Mouse (Mus musculus) hindbrain, embryonic 13.5 days (tissue): Measurements from ENCODE around the gene Cfap69. TPM values are rescaled to one million over a fixed set of nuclear protein-coding genes. Genes with fewer than 3 reads are reported as not detected.
"Not testable (repeated sequence)": the region's sequence is repeated elsewhere in the genome, so short reads cannot be mapped to it uniquely, and the experiment has no call there.

Experiments used
- ATAC-seq: fragments of 200-750 bp; cut with Nextera tagmentation; 2 replicates; pipeline ENCODE4 v1.8.0; 2017; ENCODE audit warnings: moderate TSS enrichment; ENCODE audit not compliant: low FRiP score
- H3K27ac ChIP-seq: fragments of 300-500 bp; sonication (generic); 2 replicates; pipeline ENCODE4 v1.5.1; 2015; ENCODE audit warnings: inconsistent platforms, mild to moderate bottlenecking, moderate library complexity
- H3K27me3 ChIP-seq: fragments of 300-500 bp; sonication (generic); 2 replicates; pipeline ENCODE4 v1.6.1; 2015; ENCODE audit warnings: mild to moderate bottlenecking, inconsistent platforms
- H3K36me3 ChIP-seq: fragments of 300-500 bp; sonication (generic); 2 replicates; pipeline ENCODE4 v1.6.1; 2015; ENCODE audit warnings: mild to moderate bottlenecking, inconsistent platforms
- H3K4me1 ChIP-seq: fragments of 300-500 bp; sonication (generic); replicated peaks from 2 replicates; pipeline ENCODE4 v1.6.1; 2015; ENCODE audit warnings: inconsistent platforms
- H3K4me2 ChIP-seq: fragments of 300-500 bp; sonication (generic); 2 replicates; pipeline ENCODE4 v1.6.1; 2015; ENCODE audit warnings: inconsistent platforms, mild to moderate bottlenecking, moderate library complexity
- H3K4me3 ChIP-seq: fragments of 300-500 bp; sonication (generic); 2 replicates; pipeline ENCODE4 v1.5.1; 2015; ENCODE audit warnings: mild to moderate bottlenecking, inconsistent platforms
- H3K9ac ChIP-seq: fragments of 300-500 bp; sonication (generic); 2 replicates; pipeline ENCODE4 v1.6.1; 2015; ENCODE audit warnings: mild to moderate bottlenecking, inconsistent platforms
- H3K9me3 ChIP-seq: fragments of 300-500 bp; sonication (generic); 2 replicates; pipeline ENCODE4 v1.6.1; 2016; ENCODE audit warnings: inconsistent platforms
- WGBS: fragments of 180-500 bp; shearing (Covaris S2); methylation state at CpG from one replicate; pipeline ENCODE4 v1.1.7; 2015; 5-methylcytosine and 5-hydroxymethylcytosine counted together
- polyA plus RNA-seq: library from polyadenylated mRNA; unstranded; fragments of >200 nt; fragmentation: Nextera tagmentation; extraction: Ambion mirVana; gene quantifications from 2 replicates; pipeline ENCODE4 v1.2.1, GENCODE M21; 2015

Cfap69 gene
- polyA plus RNA-seq, 1 experiment from 2014 or later, result 10.8 TPM

DNA sequence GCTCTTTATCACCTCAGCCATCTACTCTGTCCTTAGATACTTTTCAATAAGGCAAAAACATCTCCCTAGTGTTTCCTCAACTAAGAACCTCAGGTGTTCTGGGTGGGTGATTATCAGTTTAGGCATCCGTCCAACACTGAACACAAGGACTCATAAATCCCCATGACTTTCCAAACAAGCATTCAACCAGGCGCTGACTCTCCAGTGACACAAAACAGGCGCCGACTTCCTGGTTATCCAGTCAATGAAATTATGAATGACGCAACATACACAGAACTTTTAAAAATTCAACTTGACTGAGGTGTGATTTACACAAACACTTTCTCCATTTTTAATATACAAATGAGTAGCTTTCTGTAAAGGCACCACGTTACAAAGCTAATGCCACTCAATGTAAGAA, 24.2 kb upstream of the Cfap69 start:
- Histone ChIP-seq H3K4me3 (no peak overlapping the region), H3K27me3 (no peaks in the 10 kb centered on the region), H3K9me3 (no peaks in the 10 kb centered on the region), H3K4me2 (no peak overlapping the region), H3K27ac (no peak overlapping the region), H3K9ac (no peak overlapping the region), H3K4me1 (0 out of 2 replicates have a peak, but pooled peaks cover under 1% of the 10 kb centered on the region), H3K36me3 (no peaks in the 10 kb centered on the region)
- no peak for ATAC-seq
- WGBS, result 87% methylated on average over 6 of the region's 6 CpGs

DNA sequence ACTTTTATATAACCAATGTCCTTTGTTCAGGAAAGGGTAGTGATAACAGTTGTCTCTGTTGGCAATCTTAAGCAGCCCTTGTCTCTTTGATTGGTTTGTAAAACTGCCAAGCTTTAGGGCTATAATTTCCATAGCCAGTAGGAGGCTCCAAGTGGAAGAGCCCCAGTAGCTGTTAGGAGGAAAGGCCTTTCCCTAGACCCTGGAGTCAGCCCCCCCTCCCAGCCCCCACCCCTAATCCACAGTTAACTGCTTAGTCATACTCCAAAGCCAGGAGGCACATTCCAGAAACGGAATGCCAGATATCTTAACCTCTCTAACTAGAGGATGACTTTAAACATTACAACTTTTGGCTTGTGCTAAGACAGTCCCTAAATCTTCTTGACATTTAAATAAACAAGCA, 22.9 kb upstream of the Cfap69 start:
- Histone ChIP-seq H3K27me3 (no peaks in the 10 kb centered on the region), H3K36me3 (no peaks in the 10 kb centered on the region), H3K9ac (no peak overlapping the region), H3K4me3 (no peak overlapping the region), H3K4me1 (no peaks in the 10 kb centered on the region), H3K9me3 (no peaks in the 10 kb centered on the region), H3K27ac (no peak overlapping the region), H3K4me2 (no peak overlapping the region)
- 26% methylated on average over 1 of the region's 1 CpGs for WGBS
- peak; percentile 71 for ATAC-seq

DNA sequence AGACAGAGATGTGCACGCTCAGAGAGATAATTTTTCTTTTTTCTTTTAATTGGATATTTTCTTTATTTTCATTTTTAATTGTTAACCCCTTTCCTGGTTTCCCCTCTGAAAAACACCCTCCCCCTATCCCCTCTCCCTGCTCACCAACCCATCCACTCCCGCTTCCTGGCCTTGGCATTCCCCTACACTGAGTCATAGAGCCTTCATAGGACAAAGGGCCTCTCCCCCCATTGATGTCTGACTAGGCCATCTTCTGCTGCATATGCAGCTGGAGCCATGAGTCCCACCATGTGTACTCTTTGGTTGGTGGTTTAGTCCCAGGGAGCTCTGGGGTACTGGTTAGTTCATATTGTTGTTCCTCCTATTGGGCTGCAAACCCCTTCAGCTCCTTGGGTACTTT, 20.9 kb upstream of the Cfap69 start:
- not testable (repeated sequence) for H3K4me2 ChIP-seq, H3K9ac ChIP-seq, H3K36me3 ChIP-seq, ATAC-seq, H3K9me3 ChIP-seq, H3K27ac ChIP-seq, H3K4me1 ChIP-seq, H3K27me3 ChIP-seq, H3K4me3 ChIP-seq
- 81% methylated on average over 2 of the region's 2 CpGs for WGBS

DNA sequence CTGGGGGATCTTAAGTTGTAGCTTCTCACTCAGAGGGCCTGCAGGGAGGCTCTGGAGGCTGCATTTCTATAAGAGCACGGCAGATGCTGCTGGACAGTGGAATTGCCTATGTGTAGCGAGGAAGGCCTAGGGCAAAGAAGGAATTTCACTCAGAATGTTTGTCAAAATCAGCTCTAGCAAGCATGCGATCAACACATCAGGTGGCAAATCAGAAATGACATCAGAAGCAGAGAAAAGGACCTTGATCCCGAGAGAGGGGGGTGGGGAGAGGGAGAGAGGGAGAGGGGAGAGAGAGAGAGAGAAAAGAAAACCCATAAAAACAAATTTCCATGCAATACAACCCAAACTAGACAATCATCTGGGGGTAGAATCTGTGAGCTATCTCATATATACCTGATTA, 19.3 kb upstream of the Cfap69 start:
- Histone ChIP-seq H3K4me1 (no peaks in the 10 kb centered on the region), H3K4me3 (no peak overlapping the region), H3K9me3 (no peaks in the 10 kb centered on the region), H3K9ac (no peak overlapping the region), H3K27ac (no peak overlapping the region), H3K4me2 (no peak overlapping the region), H3K36me3 (no peaks in the 10 kb centered on the region), H3K27me3 (no peaks in the 10 kb centered on the region)
- ATAC-seq, result no peak
- 67% methylated on average over 4 of the region's 4 CpGs for WGBS

DNA sequence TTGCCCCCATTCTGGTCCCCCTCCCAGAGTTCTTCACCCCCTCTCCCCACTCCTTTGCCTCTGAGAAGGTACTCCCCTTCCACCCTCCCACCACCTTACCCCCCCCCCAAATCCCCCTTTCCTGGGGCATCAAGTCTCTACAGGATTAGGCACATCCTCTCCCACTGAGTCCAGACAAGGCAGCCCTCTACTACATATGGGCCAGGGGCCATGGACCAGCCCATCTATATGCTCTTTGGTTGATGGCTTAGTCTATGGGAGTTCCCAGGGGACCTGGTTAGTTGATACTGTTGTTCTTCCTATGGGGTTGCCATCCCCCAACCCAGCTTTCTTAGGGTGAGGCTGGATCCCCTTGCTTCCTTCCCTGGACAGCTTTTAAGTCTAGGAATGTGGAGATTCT, 15.4 kb upstream of the Cfap69 start:
- H3K4me2 ChIP-seq, result no peak overlapping the region
- peaks cover 16% of the 10 kb centered on the region for H3K36me3 ChIP-seq
- ATAC-seq, result no peak
- H3K27ac ChIP-seq, result no peak overlapping the region
- no peaks in the 10 kb centered on the region for H3K9me3 ChIP-seq
- H3K9ac ChIP-seq, result no peak overlapping the region
- H3K27me3 ChIP-seq, result no peaks in the 10 kb centered on the region
- no peak overlapping the region for H3K4me3 ChIP-seq
- no peaks in the 10 kb centered on the region; the same call in 1 of the 2 replicates for H3K4me1 ChIP-seq

DNA sequence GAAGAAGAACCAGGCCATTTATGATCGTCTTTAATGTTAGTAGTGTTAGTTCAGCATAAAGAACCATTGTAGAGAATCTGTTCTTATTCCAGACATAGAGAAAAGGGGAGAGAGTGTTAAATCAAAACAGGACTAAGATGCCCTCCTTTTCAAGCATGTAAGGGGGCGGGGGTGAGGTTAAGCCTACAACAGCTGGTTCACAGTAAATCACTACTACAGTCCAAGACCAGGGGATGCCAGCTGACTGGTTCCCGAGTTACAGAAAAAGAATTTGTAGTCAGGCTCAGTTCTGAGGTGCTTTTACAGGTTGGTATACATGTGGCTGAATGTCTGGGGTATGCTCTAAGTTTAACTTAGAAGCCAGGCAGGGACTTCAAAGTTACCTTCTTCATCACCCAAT, 12.0 kb upstream of the Cfap69 start:
- ATAC-seq, result no peak
- Histone ChIP-seq H3K9ac (no peak overlapping the region), H3K4me2 (no peak overlapping the region), H3K27me3 (no peaks in the 10 kb centered on the region), H3K9me3 (no peaks in the 10 kb centered on the region), H3K4me3 (no peak overlapping the region), H3K27ac (no peak overlapping the region), H3K4me1 (peaks cover 2% of the 10 kb centered on the region; the same call in 1 of the 2 replicates), H3K36me3 (peaks cover 28% of the 10 kb centered on the region)
- 90% methylated on average over 3 of the region's 3 CpGs for WGBS

DNA sequence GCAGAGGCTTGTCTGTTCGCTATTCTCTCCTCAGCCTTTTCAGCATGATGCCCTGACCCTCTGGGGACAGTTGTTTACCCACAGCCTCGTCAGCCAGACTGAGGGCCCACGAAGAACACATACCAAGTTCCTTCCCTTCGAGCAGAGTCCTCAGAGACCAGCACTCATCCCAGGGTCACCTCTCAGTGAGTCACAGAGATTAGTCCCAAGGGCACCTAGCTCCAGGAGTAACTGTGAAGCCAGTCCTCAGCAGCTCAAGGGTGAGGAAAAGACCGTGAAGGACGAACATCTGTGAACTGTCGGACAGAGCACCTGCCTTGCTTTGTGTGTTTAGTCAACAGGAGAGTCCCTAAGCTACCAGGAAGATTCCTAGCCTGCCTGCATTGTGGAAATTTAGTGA, 4.9 kb upstream of the Cfap69 start:
- Histone ChIP-seq H3K27ac (no peak overlapping the region), H3K36me3 (peaks cover 12% of the 10 kb centered on the region; the same call in 1 of the 2 replicates), H3K9me3 (no peaks in the 10 kb centered on the region), H3K4me2 (no peak overlapping the region), H3K4me3 (no peak overlapping the region), H3K4me1 (peaks cover 16% of the 10 kb centered on the region), H3K9ac (no peak overlapping the region), H3K27me3 (no peaks in the 10 kb centered on the region)
- ATAC-seq, result no peak
- 62% methylated on average over 7 of the region's 7 CpGs for WGBS

DNA sequence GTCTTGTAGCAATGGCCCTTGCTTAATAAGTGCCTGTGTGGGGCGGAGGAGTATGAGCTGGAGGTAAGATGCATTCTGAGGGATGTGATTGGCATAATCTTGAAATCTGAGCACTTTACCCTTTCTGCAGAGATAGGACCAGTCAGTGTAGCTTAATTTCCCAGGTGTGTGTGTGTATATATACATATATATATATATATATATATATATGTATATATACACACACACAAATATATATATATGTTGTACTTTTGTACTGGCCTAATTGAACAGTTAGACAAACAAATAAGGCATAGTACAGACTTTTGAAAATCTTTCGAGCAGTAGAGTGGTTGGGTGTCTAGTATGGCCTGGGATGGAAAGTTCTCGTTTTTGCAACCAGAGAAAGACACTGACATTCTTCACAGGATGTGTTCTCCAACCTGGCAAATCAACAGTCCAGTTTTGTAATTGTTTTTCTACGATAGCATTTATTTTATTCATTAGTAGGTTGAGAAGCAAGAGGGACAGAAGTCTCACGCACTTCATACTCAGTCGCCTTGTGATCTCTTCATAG, 410 bp upstream of the Cfap69 start:
- Histone ChIP-seq H3K27ac (peak overlapping the region; percentile 79), H3K27me3 (0 out of 2 replicates have a peak, but pooled peaks cover 4% of the 10 kb centered on the region), H3K4me2 (peak overlapping the region; percentile 83), H3K9me3 (no peaks in the 10 kb centered on the region), H3K36me3 (no peaks in the 10 kb centered on the region), H3K9ac (peak overlapping the region; percentile 82), H3K4me1 (peaks cover 20% of the 10 kb centered on the region), H3K4me3 (peak overlapping the region; percentile 81)
- no peak; the same call in none of the 2 replicates for ATAC-seq
- 62% methylated on average over 6 of the region's 6 CpGs for WGBS

DNA sequence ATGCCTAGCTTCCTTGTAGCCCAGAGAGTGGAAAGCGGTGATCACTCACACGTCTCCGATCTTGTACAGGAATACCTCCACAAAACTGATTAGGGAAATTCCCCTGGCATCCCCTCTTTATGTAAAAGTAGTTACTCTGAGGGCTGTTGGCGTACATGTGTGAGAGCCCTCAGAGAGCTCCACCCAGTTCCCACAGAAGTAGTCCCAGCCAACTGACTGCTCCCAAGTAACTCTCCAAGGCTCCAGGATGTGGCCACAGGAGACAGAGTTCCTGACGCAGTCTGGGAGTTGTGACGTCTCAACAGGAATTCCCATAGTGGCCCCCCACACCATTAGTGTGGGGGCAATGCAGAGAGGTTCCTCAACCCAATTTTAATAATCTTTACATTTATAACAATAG, 982 bp downstream of the Cfap69 start:
- Histone ChIP-seq H3K9ac (peak overlapping the region; percentile 82), H3K4me1 (peaks cover 20% of the 10 kb centered on the region), H3K27ac (no peak overlapping the region), H3K4me3 (peak overlapping the region; percentile 81), H3K27me3 (0 out of 2 replicates have a peak, but pooled peaks cover 4% of the 10 kb centered on the region), H3K36me3 (no peaks in the 10 kb centered on the region), H3K9me3 (no peaks in the 10 kb centered on the region), H3K4me2 (peak overlapping the region; percentile 83)
- 43% methylated on average over 6 of the region's 6 CpGs for WGBS
- ATAC-seq, result 0 out of 2 replicates have a peak, but pooled peaks have one; percentile 11

DNA sequence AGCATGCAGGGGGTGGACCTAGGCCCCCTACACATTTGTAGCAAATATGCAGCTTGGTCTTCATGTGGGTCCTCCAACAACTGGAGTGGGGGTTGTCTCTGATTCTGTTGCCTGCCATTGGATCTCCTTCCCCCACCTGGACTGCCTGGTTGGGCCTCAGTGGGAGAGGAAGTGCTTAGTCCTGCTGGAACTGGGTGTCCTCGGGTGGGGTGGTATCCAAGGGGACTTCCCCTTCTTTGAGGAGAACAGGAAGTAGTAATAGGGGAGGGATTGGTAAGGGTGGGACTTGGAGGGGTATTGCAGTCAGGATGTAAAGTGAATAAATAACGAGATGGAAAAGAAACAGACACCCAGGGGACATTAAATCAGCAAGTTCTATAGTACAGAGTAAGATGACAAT, 5.4 kb downstream of the Cfap69 start:
- Histone ChIP-seq H3K4me3 (no peak overlapping the region), H3K9me3 (no peaks in the 10 kb centered on the region), H3K36me3 (no peaks in the 10 kb centered on the region), H3K27me3 (0 out of 2 replicates have a peak, but pooled peaks cover 4% of the 10 kb centered on the region), H3K4me2 (no peak overlapping the region), H3K4me1 (peaks cover 6% of the 10 kb centered on the region), H3K9ac (no peak overlapping the region), H3K27ac (no peak overlapping the region)
- 62% methylated on average over 2 of the region's 2 CpGs for WGBS
- no peak for ATAC-seq

DNA sequence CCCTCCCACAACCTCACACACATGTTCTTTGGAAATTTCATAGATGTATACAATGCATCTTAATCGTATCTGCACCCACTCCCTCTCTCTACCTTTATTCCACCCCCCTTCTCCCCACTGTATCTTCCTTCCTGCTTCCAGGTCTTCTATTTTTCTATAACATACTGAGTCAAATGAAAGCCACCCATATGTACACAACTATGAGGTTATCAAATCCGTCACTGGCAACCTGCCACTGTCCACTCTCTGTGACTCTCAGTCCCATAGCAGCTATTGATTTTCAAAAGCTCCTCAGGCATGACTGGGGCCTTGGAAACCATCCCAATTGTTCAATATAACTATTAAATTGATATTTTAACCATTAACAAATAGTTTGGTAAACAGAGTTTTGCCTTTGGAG, 6.1 kb downstream of the Cfap69 start:
- H3K27me3 ChIP-seq, result 0 out of 2 replicates have a peak, but pooled peaks cover 4% of the 10 kb centered on the region
- no peaks in the 10 kb centered on the region for H3K36me3 ChIP-seq
- no peaks in the 10 kb centered on the region for H3K9me3 ChIP-seq
- H3K4me3 ChIP-seq, result no peak overlapping the region
- 79% methylated on average over 2 of the region's 2 CpGs for WGBS
- peaks cover under 1% of the 10 kb centered on the region for H3K4me1 ChIP-seq
- no peak overlapping the region for H3K27ac ChIP-seq
- H3K4me2 ChIP-seq, result no peak overlapping the region
- ATAC-seq, result no peak
- H3K9ac ChIP-seq, result no peak overlapping the region

DNA sequence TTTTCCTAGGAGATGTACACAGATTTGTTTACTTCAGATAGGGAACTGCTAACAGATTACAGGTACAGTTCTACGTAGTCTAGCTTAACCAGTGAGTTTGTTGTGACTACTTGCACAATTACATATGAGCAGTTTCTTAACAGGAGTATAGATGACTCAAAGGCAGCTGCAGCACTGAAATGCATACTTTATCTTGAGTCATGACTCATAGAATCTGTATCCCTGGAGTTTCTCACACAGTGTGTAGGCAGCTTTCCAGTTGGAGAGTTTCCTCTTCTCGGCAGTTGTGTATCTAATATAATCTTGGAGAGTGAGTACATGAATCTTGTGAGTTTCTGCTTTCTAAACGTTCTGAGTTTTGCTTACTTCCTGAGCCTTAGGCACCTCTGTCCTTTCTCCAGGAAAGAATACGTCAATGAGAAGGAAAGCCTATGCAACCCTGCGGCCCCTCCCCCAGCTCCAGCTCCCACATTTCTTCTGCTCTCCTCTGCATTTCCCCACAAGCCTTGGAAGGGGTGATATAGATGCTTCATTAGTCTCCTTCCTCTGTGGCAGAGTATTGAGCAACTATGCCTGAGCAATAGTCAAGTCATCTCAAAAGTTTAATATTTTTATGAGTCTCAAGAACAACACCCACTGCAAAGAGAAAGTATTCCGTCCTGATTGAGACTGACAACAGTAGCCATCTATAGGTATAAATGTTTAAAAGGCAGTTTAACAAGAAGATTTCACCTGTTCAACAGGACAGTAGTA, 15.0 kb downstream of the Cfap69 start:
- 74% methylated on average over 6 of the region's 6 CpGs for WGBS
- H3K36me3 ChIP-seq, result no peaks in the 10 kb centered on the region
- H3K27ac ChIP-seq, result no peak overlapping the region
- H3K4me3 ChIP-seq, result no peak overlapping the region
- H3K9ac ChIP-seq, result no peak overlapping the region
- H3K9me3 ChIP-seq, result no peaks in the 10 kb centered on the region
- ATAC-seq, result no peak
- no peaks in the 10 kb centered on the region for H3K4me1 ChIP-seq
- no peaks in the 10 kb centered on the region for H3K27me3 ChIP-seq
- H3K4me2 ChIP-seq, result no peak overlapping the region

DNA sequence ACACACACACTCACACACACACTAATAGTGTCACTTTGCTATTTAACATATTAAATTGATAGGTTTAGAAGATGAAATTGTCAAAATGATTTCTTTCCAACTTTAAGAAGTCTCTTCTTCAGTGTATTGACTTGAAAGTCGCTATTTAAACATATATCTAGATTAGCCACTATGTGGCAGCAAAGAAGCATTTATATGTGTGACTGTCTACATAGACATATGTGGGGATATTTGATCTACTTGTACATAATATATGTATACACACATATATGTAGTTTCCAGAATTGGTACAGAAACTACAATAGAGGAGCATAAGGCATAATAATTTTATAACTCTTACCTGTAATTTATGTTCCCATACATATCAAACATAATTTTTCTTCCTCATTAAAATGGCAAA, 17.9 kb downstream of the Cfap69 start:
- Histone ChIP-seq H3K27me3 (no peaks in the 10 kb centered on the region), H3K27ac (no peak overlapping the region), H3K36me3 (no peaks in the 10 kb centered on the region), H3K4me2 (no peak overlapping the region), H3K9me3 (no peaks in the 10 kb centered on the region), H3K4me1 (no peaks in the 10 kb centered on the region), H3K9ac (no peak overlapping the region), H3K4me3 (no peak overlapping the region)
- WGBS, result 6% methylated on average over 1 of the region's 1 CpGs
- ATAC-seq, result 0 out of 2 replicates have a peak, but pooled peaks have one; percentile 39
